Mouse (Mus musculus) MEL (cell line): Measurements from ENCODE around the gene Rnf5. TPM values are rescaled to one million over a fixed set of nuclear protein-coding genes. Genes with fewer than 3 reads are reported as not detected.
A peak's percentile ranks its signal among the peaks of the same experiment; 100 is the strongest.

Experiments
- DNase-seq: peaks from one replicate; pipeline ENCODE4 v3.0.0; 2011; ENCODE audit warnings: low read depth, low spot score
- H3K27ac ChIP-seq: 2 replicates; pipeline ENCODE4 v1.5.1; 2012; ENCODE audit warnings: low read depth, mild to moderate bottlenecking, control low read depth, low read length, moderate library complexity; ENCODE audit not compliant: control insufficient read depth
- H3K27me3 ChIP-seq, 2 experiments: fragments of 150-350 bp in 1 of 2; sonication (generic) in 1 of 2; 2 replicates each; pipeline ENCODE4 v1.6.1; 2012; ENCODE audit warnings: low read length in 2 of 2, mild to moderate bottlenecking in 2 of 2, improper control_type of control experiment in 1 of 2, moderate library complexity in 1 of 2; ENCODE audit not compliant: insufficient read depth in 2 of 2, control insufficient read depth in 1 of 2
- H3K36me3 ChIP-seq, 2 experiments: 2 replicates each; pipeline ENCODE4 v1.6.1; 2012 to 2014; ENCODE audit warnings: low read length in 2 of 2, improper control_type of control experiment in 1 of 2, inconsistent platforms in 1 of 2, mild to moderate bottlenecking in 1 of 2; ENCODE audit not compliant: insufficient read depth in 2 of 2, control insufficient read depth in 1 of 2
- H3K4me1 ChIP-seq, 2 experiments: fragments of 150-350 bp in 1 of 2; sonication (generic) in 1 of 2; 2 replicates each; pipeline ENCODE4 v1.6.1; 2012; ENCODE audit warnings: low read length in 2 of 2, improper control_type of control experiment in 1 of 2, mild to moderate bottlenecking in 1 of 2; ENCODE audit not compliant: insufficient read depth in 2 of 2, control insufficient read depth in 1 of 2
- H3K4me3 ChIP-seq, 2 experiments: fragments of 150-350 bp in 1 of 2; sonication (generic) in 1 of 2; 2 replicates each; pipeline ENCODE4 v1.5.1; 2012; ENCODE audit warnings: low read depth in 2 of 2, low read length in 2 of 2, mild to moderate bottlenecking in 2 of 2, moderate library complexity in 2 of 2, control low read depth in 1 of 2, improper control_type of control experiment in 1 of 2; ENCODE audit not compliant: control insufficient read depth in 1 of 2, insufficient read depth in 1 of 2
- H3K79me2 ChIP-seq: 2 replicates; pipeline ENCODE4 v1.6.1; 2012; ENCODE audit warnings: mild to moderate bottlenecking, low read length, moderate library complexity; ENCODE audit not compliant: control insufficient read depth, poor library complexity, insufficient read depth
- H3K9ac ChIP-seq: 2 replicates; pipeline ENCODE4 v1.6.1; 2012; ENCODE audit warnings: low read depth, mild to moderate bottlenecking, control low read depth, low read length, moderate library complexity; ENCODE audit not compliant: control insufficient read depth, poor library complexity, severe bottlenecking
- H3K9me3 ChIP-seq: fragments of 150-350 bp; sonication (generic); replicated peaks from 2 replicates; pipeline ENCODE4 v1.6.1; 2012; ENCODE audit warnings: mild to moderate bottlenecking, low read length, improper control_type of control experiment, moderate library complexity; ENCODE audit not compliant: insufficient read depth
- E2F4 ChIP-seq: IDR thresholded peaks from 2 replicates; pipeline ENCODE4 v1.6.1; 2011; ENCODE audit warnings: low read depth, low read length, improper control_type of control experiment, borderline replicate concordance
- ELF1 ChIP-seq: IDR thresholded peaks from 2 replicates; pipeline ENCODE4 v1.6.1; 2014; ENCODE audit warnings: low read depth, mild to moderate bottlenecking, inconsistent platforms, low read length, improper control_type of control experiment, moderate library complexity
- EP300 ChIP-seq, 2 experiments: IDR thresholded peaks; 2 replicates each; pipeline ENCODE4 v1.6.1; 2011; ENCODE audit warnings: improper control_type of control experiment in 2 of 2, low read length in 2 of 2, low read depth in 1 of 2, mild to moderate bottlenecking in 1 of 2
- KAT2A ChIP-seq: conservative IDR thresholded peaks from 2 replicates; pipeline ENCODE4 v1.6.1; 2012; ENCODE audit warnings: low read depth, low read length, improper control_type of control experiment, inconsistent platforms
- MAX ChIP-seq: IDR thresholded peaks from 2 replicates; pipeline ENCODE4 v1.6.1; 2011; ENCODE audit warnings: low read length, improper control_type of control experiment
- MAZ ChIP-seq: IDR thresholded peaks from 2 replicates; pipeline ENCODE4 v1.6.1; 2012; ENCODE audit warnings: low read depth, mild to moderate bottlenecking, inconsistent platforms, low read length, improper control_type of control experiment
- MXI1 ChIP-seq: IDR thresholded peaks from 2 replicates; pipeline ENCODE4 v1.6.1; 2011; ENCODE audit warnings: mild to moderate bottlenecking, low read depth, low read length, improper control_type of control experiment
- NELFE ChIP-seq: IDR thresholded peaks from 2 replicates; pipeline ENCODE4 v1.6.1; 2011; ENCODE audit warnings: low read depth, low read length, improper control_type of control experiment
- POLR2AphosphoS2 ChIP-seq: IDR thresholded peaks from 2 replicates; pipeline ENCODE4 v1.6.1; 2011; ENCODE audit warnings: low read length, improper control_type of control experiment
- POLR2AphosphoS5 ChIP-seq: IDR thresholded peaks from 2 replicates; pipeline ENCODE4 v1.6.1; 2012; ENCODE audit warnings: low read depth, borderline replicate concordance, mild to moderate bottlenecking, inconsistent platforms, low read length, moderate library complexity, mixed read lengths
- RAD21 ChIP-seq: IDR thresholded peaks from 2 replicates; pipeline ENCODE4 v1.6.1; 2011; ENCODE audit warnings: mild to moderate bottlenecking, low read depth, low read length, improper control_type of control experiment
- RCOR1 ChIP-seq: IDR thresholded peaks from 2 replicates; pipeline ENCODE4 v1.6.1; 2012; ENCODE audit warnings: low read depth, mild to moderate bottlenecking, inconsistent platforms, low read length, improper control_type of control experiment
- SIN3A ChIP-seq: IDR thresholded peaks from 2 replicates; pipeline ENCODE4 v1.6.1; 2012; ENCODE audit warnings: low read length, improper control_type of control experiment, inconsistent platforms
- TCF12 ChIP-seq: IDR thresholded peaks from 2 replicates; pipeline ENCODE4 v1.6.1; 2014; ENCODE audit warnings: low read depth, mild to moderate bottlenecking, inconsistent platforms, low read length, improper control_type of control experiment, moderate library complexity
- UBTF ChIP-seq: IDR thresholded peaks from 2 replicates; pipeline ENCODE4 v1.6.1; 2012; ENCODE audit warnings: low read depth, mild to moderate bottlenecking, inconsistent platforms, low read length, improper control_type of control experiment, moderate library complexity, borderline replicate concordance; ENCODE audit not compliant: insufficient read depth
- USF1 ChIP-seq: IDR thresholded peaks from 2 replicates; pipeline ENCODE4 v1.6.1; 2014; ENCODE audit warnings: low read depth, mild to moderate bottlenecking, inconsistent platforms, low read length, improper control_type of control experiment, moderate library complexity
- polyA plus RNA-seq, 2 experiments: library from polyadenylated mRNA; stranded (reverse) in 1 of 2; unstranded in 1 of 2; fragments of >175 nt in 1 of 2; fragments of >200 nt in 1 of 2; gene quantifications; 2 replicates each; pipeline versions ENCODE4 v1.2.1 to v1.2.4; 2012; ENCODE audit warnings: low replicate concordance in 2 of 2, low read depth in 1 of 2; ENCODE audit not compliant: insufficient read length in 2 of 2, insufficient read depth in 1 of 2, missing spikeins in 1 of 2
- total RNA-seq: library from RNA; depleted of rRNA; stranded (reverse); fragments of 300-350 nt; gene quantifications from 2 replicates; pipeline ENCODE4 v1.2.3, GENCODE M21; 2012

Gene Rnf5
- total and polyA plus RNA-seq, 3 experiments: 24.8 to 85.1 TPM; not detected in 1

GRCm38 (mm10) chr17:34587423-34587811 lies 16.1 kb downstream of the Rnf5 start (continued):
- TF ChIP-seq RCOR1 (no peak), SIN3A (peak; percentile 21; the same call in 1 of the 2 replicates), ELF1 (no peak), POLR2AphosphoS2 (peak; percentile 72), KAT2A (no peak; the same call in 1 of the 2 replicates), EP300 (IDR thresholded peaks at IDR 0.05; ENCODE audit: low read depth in 1 of 2, low read length in 2 of 2) (peak in 1 of 2 experiments; percentile 19; a peak in 1 of 4 replicates), RAD21 (no peak), MAZ (peak; percentile 39; the same call in 1 of the 2 replicates), POLR2AphosphoS5 (no peak), MAX (no peak; the same call in 1 of the 2 replicates)

- DNase-seq: peak; percentile 91
- Histone ChIP-seq H3K27ac (peak overlapping the region; percentile 65), H3K9ac (peak overlapping the region; percentile 92), H3K4me1 (peaks cover 11 to 35% of the 10 kb centered on the region in 2 experiments), H3K79me2 (peaks cover 9% of the 10 kb centered on the region; the same call in 1 of the 2 replicates)
- TF ChIP-seq E2F4 (0 out of 2 replicates have a peak, but pooled peaks have one; percentile 21), UBTF (no peak), USF1 (0 out of 2 replicates have a peak, but pooled peaks have one; percentile 16), TCF12 (no peak), SIN3A (peak; percentile 28; the same call in 1 of the 2 replicates), NELFE (no peak), MAX (peak; percentile 35), MXI1 (peak; percentile 73)
- TF ChIP-seq, all 39 proteins: peak for 5
- Histone ChIP-seq H3K27me3 (no peaks in the 10 kb centered on the region), H3K9me3 (no peaks in the 10 kb centered on the region), H3K36me3 (peaks cover 0 to 27% of the 10 kb centered on the region in 2 experiments; a peak in 2 of 4 replicates), H3K4me3 (peak overlapping the region; percentile 92 to 99)
Measured at GRCm38 (mm10) chr17:34586796-34587422, 16.6 kb downstream of the Rnf5 start.
